ENCODE assay signal across 1 mouse cellular context in the genomic region with DNA sequence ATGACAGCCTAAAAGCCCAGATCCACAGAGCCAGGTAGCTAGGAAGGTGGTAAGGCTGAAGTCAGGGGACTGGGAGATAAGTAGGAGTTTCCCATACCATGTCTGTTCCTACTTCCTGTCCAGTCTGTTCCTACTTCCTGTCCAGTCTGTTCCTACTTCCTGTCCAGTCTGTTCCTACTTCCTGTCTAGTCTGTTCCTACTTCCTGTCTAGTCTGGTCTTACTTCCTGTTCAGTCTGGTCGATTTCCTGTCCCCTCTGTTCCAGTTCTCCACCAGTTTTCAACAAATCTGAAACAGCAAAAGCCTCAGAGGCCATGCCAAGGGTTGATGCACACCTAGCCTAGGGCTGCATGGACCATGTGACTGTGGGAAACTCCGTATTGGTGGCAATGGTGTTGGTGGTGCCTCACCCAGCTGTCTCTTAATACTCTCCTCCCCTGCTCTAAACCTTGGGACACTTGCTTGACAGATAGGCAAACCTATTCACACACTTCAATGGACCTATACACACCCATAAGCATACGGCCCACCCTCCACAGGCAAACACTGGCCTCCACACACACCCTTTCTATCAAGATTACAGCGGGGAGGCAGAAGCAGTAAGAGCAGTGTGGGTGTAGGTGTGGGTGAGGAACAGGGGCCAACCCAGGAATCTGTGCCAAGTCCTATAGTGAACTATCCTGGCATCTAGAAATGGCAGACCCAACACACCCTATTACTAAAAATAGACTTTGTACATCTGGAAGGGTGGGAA.
TF ChIP-seq lines count a peak whose summit lies in the region.

No protein-coding gene starts in this region.

TF ChIP-seq in CH12.LX, 34 proteins besides CTCF, POLR2A, EP300 and RAD21:
- TF ChIP-seq ETS1 (conservative IDR thresholded peaks at IDR 0.05; ENCODE audit: low read depth, low read length) (no peak), ELF1 (IDR thresholded peaks at IDR 0.05; ENCODE audit: low read depth, low read length) (peak; percentile 93), HCFC1 (IDR thresholded peaks at IDR 0.05; ENCODE audit: low read depth, low read length) (peak; percentile 76), KAT2A (IDR thresholded peaks at IDR 0.05; ENCODE audit: insufficient replicate concordance, low read length) (no peak), ZC3H11A (IDR thresholded peaks at IDR 0.05; ENCODE audit: low read depth, low read length) (no peak), JUND (conservative IDR thresholded peaks at IDR 0.05; ENCODE audit: low read depth, low read length) (no peak)
